Mouse (Mus musculus): ENCODE results near the gene Sfswap.

GRCm38 (mm10) chr5:129549716-129550115, 48.7 kb downstream of the Sfswap start:
- TF ChIP-seq CTCF (IDR thresholded peaks at IDR 0.05; ENCODE audit: low read depth, low read length) (no peak), GATA1 (IDR thresholded peaks at IDR 0.05; ENCODE audit: borderline replicate concordance, low read length) (no peak), TAL1 (conservative IDR thresholded peaks at IDR 0.05; ENCODE audit: low read depth, low read length) (no peak), POLR2AphosphoS5 (IDR thresholded peaks at IDR 0.05; ENCODE audit: insufficient replicate concordance, low read depth, low read length) (no peak), GATA2 (IDR thresholded peaks at IDR 0.05; ENCODE audit: borderline replicate concordance, low read depth, low read length) (no peak)
